ENCODE assay signal across 9 mouse cellular contexts in genomic region chr4:106225184-106225862, GRCm38 (mm10).
DNase-seq lines count a peak whose midpoint lies in the region; ATAC-seq and TF ChIP-seq lines count a peak whose summit lies in the region.
"Had no signal": no experiment of that assay in that cellular context is flagged by ENCODE, and none has a peak within 500 bp of the region (broad histone marks: within the 10 kb centered on the region; RNA-seq: fewer than 3 reads in every experiment).

No protein-coding gene starts in this region.

- no peak overlapping the region for H3K27ac ChIP-seq in embryonic fibroblast, embryonic 13.5 days (ENCODE audit: insufficient read depth, low read length)
- no peak overlapping the region for H3K27ac ChIP-seq in heart, postnatal 0 days (ENCODE audit: low read depth)
- H3K27ac ChIP-seq: limb, embryonic 12.5 days had no signal

- DNase-seq in adrenal gland, adult (ENCODE audit: inconsistent age in 2 of 2, low spot score in 1 of 2) = peak; percentile 35 to 86
- no peak for DNase-seq in adrenal gland, adult 8-10 months
- DNase-seq in NIH3T3 (ENCODE audit: low read depth) = peak; percentile 87
- peak; percentile 29 for DNase-seq in heart, postnatal 0 days (ENCODE audit: low spot score)
- peak; percentile 54 to 79 for DNase-seq in layer of hippocampus, postnatal 25 days (ENCODE audit: extremely low spot score in 1 of 2, low spot score in 1 of 2)
- DNase-seq in right cerebral cortex, postnatal 10 days (ENCODE audit: low spot score in 2 of 2) = peak; percentile 50 to 76

- ATAC-seq in heart, postnatal 0 days (ENCODE audit: insufficient read depth, low read depth) = no peak; the same call in 1 of the 2 replicates
- ATAC-seq in megakaryocyte, adult 5-6 weeks (ENCODE audit: poor library complexity, severe bottlenecking) = peak; percentile 58

- H3K4me3 ChIP-seq in embryonic fibroblast, embryonic 13.5 days (ENCODE audit: insufficient read depth, low read length) = no peak overlapping the region
- H3K4me3 ChIP-seq in heart, postnatal 0 days (ENCODE audit: low read depth, low read length) = no peak overlapping the region
- H3K4me3 ChIP-seq: limb, embryonic 12.5 days had no signal

- 0 out of 2 replicates have a peak overlapping the region, but pooled peaks have one; percentile 24 for H3K4me2 ChIP-seq in heart, postnatal 0 days (ENCODE audit: low read depth, low read length)
- H3K4me2 ChIP-seq: limb, embryonic 12.5 days had no signal

- no peaks in the 10 kb centered on the region for H3K9me3 ChIP-seq in heart, postnatal 0 days (replicated peaks; ENCODE audit: control insufficient read depth, low read length)
- H3K9me3 ChIP-seq: limb, embryonic 12.5 days had no signal

- TF ChIP-seq EP300 in heart, postnatal 0 days (IDR thresholded peaks at IDR 0.05; ENCODE audit: low read depth) = no peak

- H3K27me3 ChIP-seq in heart, postnatal 0 days (ENCODE audit: control insufficient read depth, insufficient read depth, low read length) = no peaks in the 10 kb centered on the region

- peak; percentile 40; the same call in 1 of the 2 replicates for TF ChIP-seq CTCF in embryonic fibroblast, embryonic 13.5 days (IDR thresholded peaks at IDR 0.05; ENCODE audit: borderline replicate concordance, insufficient read depth, low read length)
- TF ChIP-seq CTCF in heart, postnatal 0 days (IDR thresholded peaks at IDR 0.05; ENCODE audit: low read depth) = peak; percentile 75

- no peak for TF ChIP-seq POLR2A in embryonic fibroblast, embryonic 13.5 days (IDR thresholded peaks at IDR 0.05; ENCODE audit: low read depth, low read length)

- no peaks in the 10 kb centered on the region for H3K36me3 ChIP-seq in heart, postnatal 0 days (replicated peaks; ENCODE audit: control insufficient read depth, insufficient read depth, low read length)
- H3K36me3 ChIP-seq: limb, embryonic 12.5 days had no signal

- WGBS in heart, postnatal 0 days = 43% methylated on average over 12 of the region's 12 CpGs

- peaks cover 4% of the 10 kb centered on the region; the same call in 1 of the 2 replicates for H3K4me1 ChIP-seq in embryonic fibroblast, embryonic 13.5 days (ENCODE audit: control insufficient read depth, insufficient read depth, low read length)
- no peaks in the 10 kb centered on the region for H3K4me1 ChIP-seq in heart, postnatal 0 days (ENCODE audit: control insufficient read depth, insufficient read depth)

- H3K9ac ChIP-seq in heart, postnatal 0 days (replicated peaks; ENCODE audit: low read depth, low read length) = no peak overlapping the region
- H3K9ac ChIP-seq: limb, embryonic 12.5 days had no signal
